Mouse (Mus musculus) C2C12 (cell line): ENCODE results near the gene Olfr750.

Experiments
- CEBPB ChIP-seq: IDR thresholded peaks from one replicate; pipeline ENCODE4 v1.6.1; 2011; ENCODE audit warnings: low read depth, mild to moderate bottlenecking, control low read depth, moderate library complexity
- CTCF ChIP-seq: IDR thresholded peaks from one replicate; pipeline ENCODE4 v1.5.1; 2011; ENCODE audit not compliant: control insufficient read depth, insufficient read depth, insufficient read length
- MAX ChIP-seq: IDR thresholded peaks from one replicate; pipeline ENCODE4 v1.6.1; 2011; ENCODE audit warnings: mild to moderate bottlenecking, control low read depth
- MYOD1 ChIP-seq: IDR thresholded peaks from one replicate; pipeline ENCODE4 v1.6.1; 2011; ENCODE audit warnings: low read depth; ENCODE audit not compliant: control insufficient read depth, insufficient read length
- MYOG ChIP-seq: IDR thresholded peaks from one replicate; pipeline ENCODE4 v1.6.1; 2011; ENCODE audit not compliant: control insufficient read depth, insufficient read length; ENCODE audit errors: extremely low read depth

GRCm38 (mm10) chr14:51095736-51096524 is 21.7 kb upstream of the Olfr750 start:
- TF ChIP-seq CTCF (no peak), MYOD1 (no peak), CEBPB (no peak), MYOG (no peak), MAX (no peak)
